Mouse (Mus musculus) kidney, embryonic 14.5 days (tissue): ENCODE measurements around the gene Bdkrb2. TPM values are rescaled to one million over a fixed set of nuclear protein-coding genes. Genes with fewer than 3 reads are reported as not detected.

ENCODE experiments used
- ATAC-seq: fragments of 200-750 bp; cut with Nextera tagmentation; 2 replicates; pipeline ENCODE4 v1.8.0; 2017; ENCODE audit warnings: moderate number of reproducible peaks, mild to moderate bottlenecking, moderate TSS enrichment, moderate library complexity; ENCODE audit not compliant: low FRiP score, low TSS enrichment
- H3K27ac ChIP-seq: fragments of 300-500 bp; sonication (generic); 2 replicates; pipeline ENCODE4 v1.5.1; 2014; ENCODE audit warnings: low read depth, mild to moderate bottlenecking, low read length, moderate library complexity, mixed read lengths
- H3K27me3 ChIP-seq: fragments of 300-500 bp; sonication (generic); 2 replicates; pipeline ENCODE4 v1.6.1; 2014; ENCODE audit warnings: mild to moderate bottlenecking, low read length; ENCODE audit not compliant: control insufficient read depth, insufficient read depth
- H3K36me3 ChIP-seq: fragments of 300-500 bp; sonication (generic); 2 replicates; pipeline ENCODE4 v1.6.1; 2014; ENCODE audit warnings: low read length, mixed read lengths; ENCODE audit not compliant: control insufficient read depth, insufficient read depth
- H3K4me1 ChIP-seq: fragments of 300-500 bp; sonication (generic); 2 replicates; pipeline ENCODE4 v1.6.1; 2014; ENCODE audit warnings: low read length, mixed read lengths; ENCODE audit not compliant: control insufficient read depth, insufficient read depth
- H3K4me2 ChIP-seq: fragments of 300-500 bp; sonication (generic); replicated peaks from 2 replicates; pipeline ENCODE4 v1.6.1; 2014; ENCODE audit warnings: low read depth, mild to moderate bottlenecking, low read length
- H3K4me3 ChIP-seq: fragments of 300-500 bp; sonication (generic); 2 replicates; pipeline ENCODE4 v1.5.1; 2014; ENCODE audit warnings: mild to moderate bottlenecking, low read length
- H3K9ac ChIP-seq: fragments of 300-500 bp; sonication (generic); 2 replicates; pipeline ENCODE4 v1.6.1; 2014; ENCODE audit warnings: low read depth, mild to moderate bottlenecking, low read length, moderate library complexity
- H3K9me3 ChIP-seq: fragments of 300-500 bp; sonication (generic); 2 replicates; pipeline ENCODE4 v1.6.1; 2016; ENCODE audit warnings: low read length; ENCODE audit not compliant: control insufficient read depth
- WGBS: fragments of 180-500 bp; shearing (Covaris S2); extraction: QIAGEN DNeasy Blood & Tissue Kit; methylation state at CpG from one replicate; pipeline ENCODE4 v1.1.7; 2014; 5-methylcytosine and 5-hydroxymethylcytosine counted together
- polyA plus RNA-seq: library from polyadenylated mRNA; unstranded; fragments of >200 nt; fragmentation: Nextera tagmentation; extraction: Ambion mirVana; gene quantifications from 2 replicates; pipeline ENCODE4 v1.2.1, GENCODE M21; 2014

Bdkrb2 gene
- polyA plus RNA-seq, 1 experiment from 2014 or later: 0.12 TPM

- no peaks in the 10 kb centered on the region for H3K9me3 ChIP-seq
- 89% methylated on average over 4 of the region's 4 CpGs for whole genome bisulfite sequencing
- H3K27me3 ChIP-seq: no peaks in the 10 kb centered on the region
- no peak overlapping the region for H3K4me2 ChIP-seq
- no peak overlapping the region for H3K27ac ChIP-seq
- no peak overlapping the region for H3K4me3 ChIP-seq
- no peak overlapping the region for H3K9ac ChIP-seq
- H3K36me3 ChIP-seq: no peaks in the 10 kb centered on the region
- ATAC-seq: no peak
- no peaks in the 10 kb centered on the region for H3K4me1 ChIP-seq
These were observed 43.9 kb downstream of the Bdkrb2 start for GRCm38 (mm10) chr12:105606881-105607280.

- no peak overlapping the region for H3K4me2 ChIP-seq
- 91% methylated on average over 2 of the region's 2 CpGs for WGBS
- no peaks in the 10 kb centered on the region for H3K4me1 ChIP-seq
These were observed 48.0 kb downstream of the Bdkrb2 start for GRCm38 (mm10) chr12:105611045-105611444.

DNA sequence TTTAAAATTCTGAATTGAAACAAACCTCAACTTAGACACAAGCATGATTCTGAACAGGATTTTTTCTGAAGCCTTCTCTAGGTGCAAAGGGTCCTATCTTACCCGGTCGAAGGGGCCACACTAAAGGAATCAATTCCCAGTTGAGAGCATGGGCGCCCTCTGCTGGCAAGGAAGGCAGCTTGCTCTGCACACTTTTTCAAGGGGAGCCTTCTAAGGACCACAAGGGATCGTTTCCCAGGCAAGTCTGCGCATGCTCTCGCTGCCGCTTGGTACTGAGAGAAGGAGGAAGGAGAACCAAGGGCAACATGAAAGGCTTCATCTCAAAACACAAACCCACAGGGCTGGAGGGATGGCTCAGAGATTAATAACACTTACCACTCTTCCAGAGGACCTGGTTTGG lies 48.7 kb downstream of the Bdkrb2 start:
- H3K27me3 ChIP-seq: no peaks in the 10 kb centered on the region
- H3K36me3 ChIP-seq: peaks cover 11% of the 10 kb centered on the region; the same call in 1 of the 2 replicates
- H3K27ac ChIP-seq: no peak overlapping the region
- peak; percentile 80 for ATAC-seq
- H3K4me2 ChIP-seq: no peak overlapping the region
- WGBS: 7% methylated on average over 7 of the region's 7 CpGs
- H3K9ac ChIP-seq: no peak overlapping the region
- no peak overlapping the region for H3K4me3 ChIP-seq
- H3K9me3 ChIP-seq: no peaks in the 10 kb centered on the region
- H3K4me1 ChIP-seq: no peaks in the 10 kb centered on the region

More at GRCm38 (mm10) chr12:105611045-105611444, 48.0 kb downstream of the Bdkrb2 start:
- Histone ChIP-seq H3K27me3 (no peaks in the 10 kb centered on the region), H3K36me3 (peaks cover 4% of the 10 kb centered on the region; the same call in 1 of the 2 replicates), H3K9me3 (no peaks in the 10 kb centered on the region), H3K4me3 (no peak overlapping the region), H3K27ac (no peak overlapping the region), H3K9ac (no peak overlapping the region)
- no peak for ATAC-seq

- WGBS: 92% methylated on average over 10 of the region's 10 CpGs
- H3K4me2 ChIP-seq: no peak overlapping the region
- no peaks in the 10 kb centered on the region for H3K4me1 ChIP-seq
- H3K4me3 ChIP-seq: no peak overlapping the region
- no peak for ATAC-seq
- no peaks in the 10 kb centered on the region for H3K9me3 ChIP-seq
- no peak overlapping the region for H3K9ac ChIP-seq
- H3K27ac ChIP-seq: no peak overlapping the region
- H3K27me3 ChIP-seq: no peaks in the 10 kb centered on the region
- H3K36me3 ChIP-seq: peaks cover 28% of the 10 kb centered on the region
These were observed 50.5 kb downstream of the Bdkrb2 start for GRCm38 (mm10) chr12:105613559-105613958.

DNA sequence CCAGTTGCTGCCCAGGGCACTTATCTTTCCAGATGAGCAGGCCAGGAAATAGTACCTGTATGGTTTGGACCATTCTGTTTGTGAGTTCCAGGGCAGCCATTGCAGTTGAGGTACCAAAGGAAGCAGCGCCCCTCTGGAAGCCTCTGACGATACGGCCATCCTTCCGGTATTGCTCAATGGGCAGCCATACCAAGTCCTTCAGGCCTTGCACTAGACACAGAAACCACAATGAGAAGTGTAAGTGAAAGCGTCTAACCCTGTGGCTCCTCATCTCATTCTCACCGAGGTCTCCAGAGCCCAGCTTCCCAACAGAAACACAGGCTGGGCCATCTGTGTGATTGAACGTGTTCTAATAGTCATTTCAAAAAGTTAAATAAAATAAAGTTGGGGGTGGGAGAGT lies 59.0 kb downstream of the Bdkrb2 start:
- no peak overlapping the region for H3K27ac ChIP-seq
- H3K4me2 ChIP-seq: no peak overlapping the region
- ATAC-seq: no peak
- peaks cover 68% of the 10 kb centered on the region for H3K36me3 ChIP-seq
- no peaks in the 10 kb centered on the region for H3K27me3 ChIP-seq
- no peak overlapping the region for H3K4me3 ChIP-seq
- no peak overlapping the region for H3K9ac ChIP-seq
- 92% methylated on average over 7 of the region's 7 CpGs for WGBS
- no peaks in the 10 kb centered on the region for H3K9me3 ChIP-seq
- no peaks in the 10 kb centered on the region for H3K4me1 ChIP-seq

DNA sequence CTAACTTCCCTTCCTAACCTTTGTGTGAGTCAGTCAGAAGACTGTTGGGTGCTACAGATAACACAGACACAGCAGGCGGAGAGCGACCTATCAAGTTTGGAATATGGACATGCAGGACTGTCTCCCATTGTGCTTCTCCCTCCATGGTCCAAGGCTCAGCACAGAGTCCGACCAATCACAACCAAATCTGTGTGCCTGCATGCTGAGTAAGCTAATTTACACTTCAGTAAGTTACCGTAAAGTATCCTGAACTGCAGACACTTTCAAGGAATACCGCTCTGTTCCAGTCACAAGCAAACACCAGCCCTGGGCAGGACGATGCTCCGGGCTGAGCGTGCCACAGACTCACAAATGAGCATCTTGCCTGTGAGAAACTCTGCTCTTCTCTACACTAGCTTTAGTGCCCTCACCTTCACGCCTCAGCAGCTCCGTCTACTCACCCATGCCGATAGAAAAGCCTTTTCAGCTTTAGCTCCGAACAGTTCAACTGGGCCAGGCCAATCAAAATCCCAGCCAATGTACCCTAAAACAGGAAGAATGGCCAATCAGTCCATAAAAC lies 60.0 kb downstream of the Bdkrb2 start:
- no peak overlapping the region for H3K4me2 ChIP-seq
- no peak overlapping the region for H3K27ac ChIP-seq
- no peaks in the 10 kb centered on the region for H3K9me3 ChIP-seq
- peaks cover 65% of the 10 kb centered on the region for H3K36me3 ChIP-seq
- H3K4me3 ChIP-seq: no peak overlapping the region
- 57% methylated on average over 12 of the region's 12 CpGs for WGBS
- H3K9ac ChIP-seq: no peak overlapping the region
- peak; percentile 52; the same call in 1 of the 2 replicates for ATAC-seq
- H3K27me3 ChIP-seq: no peaks in the 10 kb centered on the region
- H3K4me1 ChIP-seq: no peaks in the 10 kb centered on the region

GRCm38 (mm10) chr12:105625798-105626197 lies 62.8 kb downstream of the Bdkrb2 start:
- Histone ChIP-seq H3K4me3 (no peak overlapping the region), H3K27me3 (no peaks in the 10 kb centered on the region), H3K36me3 (peaks cover 52% of the 10 kb centered on the region), H3K9me3 (no peaks in the 10 kb centered on the region), H3K4me2 (no peak overlapping the region), H3K4me1 (no peaks in the 10 kb centered on the region), H3K9ac (no peak overlapping the region), H3K27ac (no peak overlapping the region)
- 21% methylated on average over 7 of the region's 7 CpGs for WGBS
- ATAC-seq: no peak

GRCm38 (mm10) chr12:105634374-105635067 lies 71.5 kb downstream of the Bdkrb2 start:
- Histone ChIP-seq H3K9me3 (no peaks in the 10 kb centered on the region), H3K4me3 (no peak overlapping the region), H3K4me2 (no peak overlapping the region), H3K9ac (no peak overlapping the region), H3K4me1 (no peaks in the 10 kb centered on the region), H3K27ac (no peak overlapping the region), H3K36me3 (peaks cover 72% of the 10 kb centered on the region), H3K27me3 (no peaks in the 10 kb centered on the region)
- ATAC-seq: no peak
- 92% methylated on average over 13 of the region's 13 CpGs for WGBS

GRCm38 (mm10) chr12:105636551-105636950 lies 73.5 kb downstream of the Bdkrb2 start:
- Histone ChIP-seq H3K9me3 (no peaks in the 10 kb centered on the region), H3K4me2 (no peak overlapping the region), H3K4me1 (no peaks in the 10 kb centered on the region), H3K9ac (no peak overlapping the region), H3K27me3 (no peaks in the 10 kb centered on the region), H3K4me3 (no peak overlapping the region), H3K27ac (no peak overlapping the region), H3K36me3 (peaks cover 92% of the 10 kb centered on the region)
- 95% methylated on average over 9 of the region's 9 CpGs for WGBS
- no peak for ATAC-seq
